Mouse (Mus musculus): Measurements from ENCODE around the gene Foxf1. TPM values are rescaled to one million over a fixed set of nuclear protein-coding genes. Genes with fewer than 3 reads are reported as not detected.

The Foxf1 gene
- total and polyA plus RNA-seq, 3 experiments, result not detected

DNA sequence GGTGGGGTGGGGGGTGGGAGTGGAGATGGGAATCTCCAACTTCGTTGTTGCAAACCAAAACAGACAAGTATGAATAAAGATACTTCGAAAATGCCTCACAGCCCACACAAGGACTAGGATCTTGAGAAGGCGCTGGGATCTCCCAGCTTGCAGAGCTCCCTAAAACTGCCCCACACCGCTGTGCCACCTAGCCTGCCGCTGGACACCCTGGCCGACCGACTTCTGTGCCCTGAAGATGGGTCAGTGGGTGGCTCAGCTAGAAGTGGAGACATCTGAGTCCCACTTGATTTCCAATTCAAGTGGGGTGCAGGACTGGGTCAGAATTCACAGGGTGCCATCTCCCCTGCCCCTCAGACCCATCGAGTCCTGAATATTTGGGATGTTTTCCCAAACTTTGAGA, 37.5 kb downstream of the Foxf1 start:
- dilution Hi-C loops (cut with MboI; ENCODE audit: extremely low pct_ligation_motif_present, extremely low pct_unique_long_range_greater_than_20kb, low sequenced_read_pairs), result no loop called here
- Histone ChIP-seq H3K79me2 (replicated peaks; ENCODE audit: control insufficient read depth, extremely low read depth, insufficient read depth, poor library complexity, severe bottlenecking) (no peaks in the 10 kb centered on the region), H3K36me3 (replicated peaks in 1 of 2; ENCODE audit: control insufficient read depth in 1 of 2, insufficient read depth in 1 of 2, low read length in 1 of 2) (no peaks in the 10 kb centered on the region), H3K27me3 (replicated peaks) (peaks cover 64% of the 10 kb centered on the region), H3K9ac (ENCODE audit: insufficient read depth, low read depth) (no peak overlapping the region), H3K4me3 (replicated peaks in 1 of 3; ENCODE audit: low read depth in 2 of 3, low read length in 2 of 3, poor library complexity in 1 of 3) (no peak overlapping the region), H3K27ac (ENCODE audit: insufficient read depth, low read depth) (no peak overlapping the region), H3K4me2 (ENCODE audit: insufficient read depth, low read depth, poor library complexity, severe bottlenecking) (no peak overlapping the region), H3K9me3 (replicated peaks; ENCODE audit: low read length) (peaks cover 13% of the 10 kb centered on the region), H3K4me1 (ENCODE audit: control insufficient read depth in 1 of 2, insufficient read depth in 2 of 2) (peaks cover 7 to 14% of the 10 kb centered on the region in 2 experiments)
- in situ Hi-C loops (cut with MboI; ENCODE audit: low pct_ligation_motif_present, low pct_unique_long_range_greater_than_20kb, low sequenced_read_pairs), result no loop called here
- TF ChIP-seq NRF1 (IDR thresholded peaks at IDR 0.05; ENCODE audit: low read depth, low read length) (no peak), ZKSCAN1 (IDR thresholded peaks at IDR 0.05; ENCODE audit: borderline replicate concordance, low read depth, low read length) (no peak), CHD1 (IDR thresholded peaks at IDR 0.05; ENCODE audit: low read depth, low read length) (no peak), ETS1 (conservative IDR thresholded peaks at IDR 0.05; ENCODE audit: low read depth, low read length) (no peak), E2F4 (IDR thresholded peaks at IDR 0.05; ENCODE audit: insufficient replicate concordance, low read depth, low read length) (no peak), SMC3 (IDR thresholded peaks at IDR 0.05; ENCODE audit: low read depth, low read length) (no peak), TCF12 (IDR thresholded peaks at IDR 0.05; ENCODE audit: low read depth, low read length) (no peak), UBTF (IDR thresholded peaks at IDR 0.05; ENCODE audit: low read depth, low read length) (no peak)
- DNase-seq (ENCODE audit: extremely low read depth), result no peak

DNA sequence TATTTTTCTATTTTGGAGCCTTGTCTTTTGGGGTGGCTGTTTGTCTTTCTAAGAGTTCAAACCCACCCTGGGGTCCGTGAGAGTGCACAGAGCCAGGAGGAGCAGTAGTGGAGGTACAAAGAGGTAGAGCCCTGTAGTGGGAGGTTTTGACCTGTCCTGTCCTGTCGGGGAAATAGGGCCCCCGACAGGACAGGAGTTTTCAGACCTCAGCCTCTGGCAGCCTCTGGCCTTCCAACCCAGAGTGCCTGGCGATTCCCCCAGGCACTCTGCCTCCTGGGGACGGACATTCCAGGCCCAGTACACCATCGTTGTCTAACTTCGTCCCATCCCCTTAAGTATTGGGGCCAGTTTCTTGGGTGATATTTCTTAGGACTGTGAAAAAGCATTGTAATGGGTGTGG, 38.2 kb downstream of the Foxf1 start:
- H3K9me3 ChIP-seq (replicated peaks; ENCODE audit: low read length), result peaks cover 7% of the 10 kb centered on the region
- no peak for TF ChIP-seq RCOR1 (conservative IDR thresholded peaks at IDR 0.05; ENCODE audit: low read depth, low read length)
- no peak for TF ChIP-seq ZNF384 (IDR thresholded peaks at IDR 0.05; ENCODE audit: low read depth, low read length)
- no peak for TF ChIP-seq MYC (IDR thresholded peaks at IDR 0.05; ENCODE audit: low read depth, low read length)
- no peak for TF ChIP-seq NRF1 (IDR thresholded peaks at IDR 0.05; ENCODE audit: low read depth, low read length)
- TF ChIP-seq CHD2 (IDR thresholded peaks at IDR 0.05; ENCODE audit: low read length), result no peak
- no peak for TF ChIP-seq ZC3H11A (IDR thresholded peaks at IDR 0.05; ENCODE audit: low read depth, low read length)
- no peak for TF ChIP-seq ETS1 (conservative IDR thresholded peaks at IDR 0.05; ENCODE audit: low read depth, low read length)
- TF ChIP-seq JUN (IDR thresholded peaks at IDR 0.05; ENCODE audit: insufficient read depth, low read depth, low read length), result no peak
- no peak for TF ChIP-seq POLR2AphosphoS2 (IDR thresholded peaks at IDR 0.05; ENCODE audit: low read depth, low read length)
- no peak for TF ChIP-seq BHLHE40 (IDR thresholded peaks at IDR 0.05; ENCODE audit: low read depth, low read length)
- TF ChIP-seq POLR2A (IDR thresholded peaks at IDR 0.05; ENCODE audit: low read depth, low read length), result no peak
- no peak for TF ChIP-seq USF1 (IDR thresholded peaks at IDR 0.05; ENCODE audit: low read depth, low read length)
- no peak for TF ChIP-seq KAT2A (IDR thresholded peaks at IDR 0.05; ENCODE audit: insufficient replicate concordance, low read length)
- TF ChIP-seq ELF1 (IDR thresholded peaks at IDR 0.05; ENCODE audit: low read depth, low read length), result no peak
- no peak for TF ChIP-seq MXI1 (IDR thresholded peaks at IDR 0.05; ENCODE audit: low read depth, low read length)
- H3K36me3 ChIP-seq (replicated peaks in 1 of 2; ENCODE audit: control insufficient read depth in 1 of 2, insufficient read depth in 1 of 2, low read length in 1 of 2), result no peaks in the 10 kb centered on the region
- H3K9ac ChIP-seq (ENCODE audit: insufficient read depth, low read depth), result no peak overlapping the region
- in situ Hi-C loops (cut with MboI; ENCODE audit: low pct_ligation_motif_present, low pct_unique_long_range_greater_than_20kb, low sequenced_read_pairs), result no loop called here
- no peak overlapping the region for H3K4me3 ChIP-seq (replicated peaks in 1 of 3; ENCODE audit: low read depth in 2 of 3, low read length in 2 of 3, poor library complexity in 1 of 3)
- dilution Hi-C loops (cut with MboI; ENCODE audit: extremely low pct_ligation_motif_present, extremely low pct_unique_long_range_greater_than_20kb, low sequenced_read_pairs), result no loop called here
- no peak overlapping the region for H3K4me2 ChIP-seq (ENCODE audit: insufficient read depth, low read depth, poor library complexity, severe bottlenecking)
- H3K4me1 ChIP-seq (ENCODE audit: control insufficient read depth in 1 of 2, insufficient read depth in 2 of 2), result peaks cover 7 to 14% of the 10 kb centered on the region in 2 experiments
- H3K27ac ChIP-seq (ENCODE audit: insufficient read depth, low read depth), result no peak overlapping the region
- DNase-seq (ENCODE audit: extremely low read depth), result no peak
- H3K27me3 ChIP-seq (replicated peaks), result peaks cover 64% of the 10 kb centered on the region
- H3K79me2 ChIP-seq (replicated peaks; ENCODE audit: control insufficient read depth, extremely low read depth, insufficient read depth, poor library complexity, severe bottlenecking), result no peaks in the 10 kb centered on the region

All from CH12.LX (cell line).